Mouse (Mus musculus) lung, embryonic 15.5 days (tissue): ENCODE results near the gene 1700019A02Rik. TPM values are rescaled to one million over a fixed set of nuclear protein-coding genes. Genes with fewer than 3 reads are reported as not detected.

Experiments
- ATAC-seq: fragments of 200-750 bp; cut with Nextera tagmentation; 2 replicates; pipeline ENCODE4 v1.8.0; 2017; ENCODE audit warnings: moderate number of reproducible peaks, borderline replicate concordance; ENCODE audit not compliant: low FRiP score, low TSS enrichment; ENCODE audit errors: extremely low read depth
- H3K27ac ChIP-seq: fragments of 300-500 bp; sonication (generic); 2 replicates; pipeline ENCODE4 v1.5.1; 2015; ENCODE audit warnings: moderate library complexity, mild to moderate bottlenecking, inconsistent platforms
- H3K27me3 ChIP-seq: fragments of 300-500 bp; sonication (generic); 2 replicates; pipeline ENCODE4 v1.6.1; 2015; ENCODE audit warnings: inconsistent platforms
- H3K36me3 ChIP-seq: fragments of 300-500 bp; sonication (generic); 2 replicates; pipeline ENCODE4 v1.6.1; 2015; ENCODE audit warnings: inconsistent platforms
- H3K4me1 ChIP-seq: fragments of 300-500 bp; sonication (generic); 2 replicates; pipeline ENCODE4 v1.6.1; 2015; ENCODE audit warnings: inconsistent platforms
- H3K4me2 ChIP-seq: fragments of 300-500 bp; sonication (generic); 2 replicates; pipeline ENCODE4 v1.6.1; 2015; ENCODE audit warnings: inconsistent platforms, mild to moderate bottlenecking, moderate library complexity
- H3K4me3 ChIP-seq: fragments of 300-500 bp; sonication (generic); 2 replicates; pipeline ENCODE4 v1.5.1; 2015; ENCODE audit warnings: mild to moderate bottlenecking, inconsistent platforms
- H3K9ac ChIP-seq: fragments of 300-500 bp; sonication (generic); 2 replicates; pipeline ENCODE4 v1.6.1; 2015; ENCODE audit warnings: inconsistent platforms
- H3K9me3 ChIP-seq: fragments of 300-500 bp; sonication (generic); 2 replicates; pipeline ENCODE4 v1.6.1; 2016; ENCODE audit warnings: inconsistent platforms
- WGBS: fragments of 180-500 bp; shearing (Covaris S2); methylation state at CpG from one replicate; pipeline ENCODE4 v1.1.7; 2015; 5-methylcytosine and 5-hydroxymethylcytosine counted together
- polyA plus RNA-seq: library from polyadenylated mRNA; unstranded; fragments of >200 nt; fragmentation: Nextera tagmentation; extraction: Ambion mirVana; gene quantifications from 2 replicates; pipeline ENCODE4 v1.2.1, GENCODE M21; 2015

1700019A02Rik gene
- polyA plus RNA-seq, 1 experiment from 2014 or later = not detected

GRCm38 (mm10) chr1:53110561-53110960, 76.9 kb downstream of the 1700019A02Rik start:
- Histone ChIP-seq H3K4me1 (no peaks in the 10 kb centered on the region), H3K27me3 (no peaks in the 10 kb centered on the region), H3K9me3 (no peaks in the 10 kb centered on the region), H3K36me3 (no peaks in the 10 kb centered on the region), H3K4me2 (no peak overlapping the region), H3K27ac (no peak overlapping the region), H3K9ac (no peak overlapping the region), H3K4me3 (no peak overlapping the region)
- ATAC-seq = no peak
- 48% methylated on average over 1 of the region's 1 CpGs for WGBS

Other genes starting within 250 kb of the 1700019A02Rik start
- gene 1700019D03Rik, start 167.5 kb downstream of the 1700019A02Rik start, polyA plus RNA-seq = 3.0 and 3.4 TPM in 2 replicates
- gene Mstn, start 126.0 kb downstream of the 1700019A02Rik start, polyA plus RNA-seq = 0.14 TPM in 1 of 2 replicates, not detected in the other
- gene Pms1, start 109.4 kb upstream of the 1700019A02Rik start, polyA plus RNA-seq = 15.1 and 16.5 TPM in 2 replicates
- 39.7 and 42.0 TPM in 2 replicates for gene Ormdl1, start 109.5 kb upstream of the 1700019A02Rik start, polyA plus RNA-seq
- gene Gm28778, start 109.5 kb upstream of the 1700019A02Rik start, polyA plus RNA-seq = not detected in 2 replicates
- 23.5 and 23.8 TPM in 2 replicates for gene Osgepl1, start 126.0 kb upstream of the 1700019A02Rik start, polyA plus RNA-seq
- not detected in 2 replicates for gene Asdurf, start 165.0 kb upstream of the 1700019A02Rik start, polyA plus RNA-seq
- gene Gm28551, start 165.0 kb upstream of the 1700019A02Rik start, polyA plus RNA-seq = 0.24 and 0.75 TPM in 2 replicates
- 65.0 and 66.7 TPM in 2 replicates for gene Asnsd1, start 165.1 kb upstream of the 1700019A02Rik start, polyA plus RNA-seq